Mouse (Mus musculus): Measurements from ENCODE around the gene Osbpl10. TPM values are rescaled to one million over a fixed set of nuclear protein-coding genes. Genes with fewer than 3 reads are reported as not detected.

The Osbpl10 gene
- polyA plus RNA-seq, 1 experiment, result 1.7 TPM

- Histone ChIP-seq H3ac (ENCODE audit: control insufficient read depth, insufficient read length) (no peak overlapping the region), H3K27me3 (ENCODE audit: control insufficient read depth, insufficient read depth, insufficient read length) (no peaks in the 10 kb centered on the region), H3K36me3 (ENCODE audit: control insufficient read depth, insufficient read depth) (no peaks in the 10 kb centered on the region), H3K4me3 (no peak overlapping the region), H3K4me2 (ENCODE audit: low read depth) (no peak overlapping the region), H3K79me2 (ENCODE audit: control insufficient read depth, insufficient read depth) (no peaks in the 10 kb centered on the region)
- TF ChIP-seq REST (IDR thresholded peaks at IDR 0.05; ENCODE audit: insufficient read depth, insufficient read length) (no peak), MYOG (IDR thresholded peaks at IDR 0.05; ENCODE audit: control insufficient read depth in 1 of 3, insufficient read depth in 1 of 3, insufficient read length in 2 of 3, low read depth in 2 of 3) (no peak), USF1 (IDR thresholded peaks at IDR 0.05; ENCODE audit: low read depth) (no peak), SRF (IDR thresholded peaks at IDR 0.05; ENCODE audit: control insufficient read depth, insufficient read length, low read depth) (no peak), POLR2A (IDR thresholded peaks at IDR 0.05; ENCODE audit: insufficient read length, low read depth) (no peak), CEBPB (IDR thresholded peaks at IDR 0.05; ENCODE audit: insufficient read depth, poor library complexity, severe bottlenecking) (no peak), POLR2AphosphoS2 (IDR thresholded peaks at IDR 0.05; ENCODE audit: insufficient read length, low read depth) (no peak), E2F4 (IDR thresholded peaks at IDR 0.05; ENCODE audit: insufficient read depth) (no peak), TCF12 (IDR thresholded peaks at IDR 0.05; ENCODE audit: insufficient read depth, poor library complexity, severe bottlenecking) (no peak), MAX (IDR thresholded peaks at IDR 0.05; ENCODE audit: low read depth) (no peak), TCF3 (IDR thresholded peaks at IDR 0.05; ENCODE audit: insufficient read length, low read depth) (no peak), MYOD1 (IDR thresholded peaks at IDR 0.05; ENCODE audit: control insufficient read depth in 1 of 3, insufficient read length in 2 of 3, low read depth in 2 of 3) (no peak)
Measured at GRCm38 (mm10) chr9:115233721-115234120, 255.4 kb downstream of the Osbpl10 start.

GRCm38 (mm10) chr9:115234561-115234960 is 256.2 kb downstream of the Osbpl10 start:
- Histone ChIP-seq H3K27me3 (ENCODE audit: control insufficient read depth, insufficient read depth, insufficient read length) (no peaks in the 10 kb centered on the region), H3K79me2 (ENCODE audit: control insufficient read depth, insufficient read depth) (no peaks in the 10 kb centered on the region), H3K4me2 (ENCODE audit: low read depth) (no peak overlapping the region), H3K4me3 (no peak overlapping the region), H3K36me3 (ENCODE audit: control insufficient read depth, insufficient read depth) (no peaks in the 10 kb centered on the region), H3ac (ENCODE audit: control insufficient read depth, insufficient read length) (no peak overlapping the region)
- TF ChIP-seq SRF (IDR thresholded peaks at IDR 0.05; ENCODE audit: control insufficient read depth, insufficient read length, low read depth), result no peak
- TF ChIP-seq POLR2A (IDR thresholded peaks at IDR 0.05; ENCODE audit: insufficient read length, low read depth), result no peak

- Histone ChIP-seq H3K27me3 (ENCODE audit: control insufficient read depth, insufficient read depth, insufficient read length) (no peaks in the 10 kb centered on the region), H3K4me3 (no peak overlapping the region), H3K4me2 (ENCODE audit: low read depth) (peak overlapping the region; percentile 63), H3ac (ENCODE audit: control insufficient read depth, insufficient read length) (no peak overlapping the region), H3K79me2 (ENCODE audit: control insufficient read depth, insufficient read depth) (no peaks in the 10 kb centered on the region), H3K36me3 (ENCODE audit: control insufficient read depth, insufficient read depth) (no peaks in the 10 kb centered on the region)
- TF ChIP-seq E2F4 (IDR thresholded peaks at IDR 0.05; ENCODE audit: insufficient read depth), result no peak
- peak in 1 of 3 experiments; percentile 20 for TF ChIP-seq MYOG (IDR thresholded peaks at IDR 0.05; ENCODE audit: control insufficient read depth in 1 of 3, insufficient read depth in 1 of 3, insufficient read length in 2 of 3, low read depth in 2 of 3)
- peak; percentile 52 for TF ChIP-seq POLR2AphosphoS2 (IDR thresholded peaks at IDR 0.05; ENCODE audit: insufficient read length, low read depth)
- peak; percentile 87 for TF ChIP-seq USF1 (IDR thresholded peaks at IDR 0.05; ENCODE audit: low read depth)
- TF ChIP-seq MYOD1 (IDR thresholded peaks at IDR 0.05; ENCODE audit: control insufficient read depth in 1 of 3, insufficient read length in 2 of 3, low read depth in 2 of 3), result peak in 2 of 3 experiments; percentile 57 to 73
- TF ChIP-seq MAX (IDR thresholded peaks at IDR 0.05; ENCODE audit: low read depth), result no peak
Measured at GRCm38 (mm10) chr9:115236352-115236841, 258.0 kb downstream of the Osbpl10 start.

- H3K36me3 ChIP-seq (ENCODE audit: control insufficient read depth, insufficient read depth), result peaks cover 11% of the 10 kb centered on the region
- no peaks in the 10 kb centered on the region for H3K27me3 ChIP-seq (ENCODE audit: control insufficient read depth, insufficient read depth, insufficient read length)
- H3ac ChIP-seq (ENCODE audit: control insufficient read depth, insufficient read length), result no peak overlapping the region
- TF ChIP-seq MYOD1 (IDR thresholded peaks at IDR 0.05; ENCODE audit: control insufficient read depth in 1 of 3, insufficient read length in 2 of 3, low read depth in 2 of 3) (no peak), TCF12 (IDR thresholded peaks at IDR 0.05; ENCODE audit: insufficient read depth, poor library complexity, severe bottlenecking) (no peak), POLR2A (IDR thresholded peaks at IDR 0.05; ENCODE audit: insufficient read length, low read depth) (no peak), E2F4 (IDR thresholded peaks at IDR 0.05; ENCODE audit: insufficient read depth) (no peak), REST (IDR thresholded peaks at IDR 0.05; ENCODE audit: insufficient read depth, insufficient read length) (no peak), SRF (IDR thresholded peaks at IDR 0.05; ENCODE audit: control insufficient read depth, insufficient read length, low read depth) (no peak), MYOG (IDR thresholded peaks at IDR 0.05; ENCODE audit: control insufficient read depth in 1 of 3, insufficient read depth in 1 of 3, insufficient read length in 2 of 3, low read depth in 2 of 3) (no peak), CEBPB (IDR thresholded peaks at IDR 0.05; ENCODE audit: insufficient read depth, poor library complexity, severe bottlenecking) (no peak), TCF3 (IDR thresholded peaks at IDR 0.05; ENCODE audit: insufficient read length, low read depth) (no peak), POLR2AphosphoS2 (IDR thresholded peaks at IDR 0.05; ENCODE audit: insufficient read length, low read depth) (no peak), USF1 (IDR thresholded peaks at IDR 0.05; ENCODE audit: low read depth) (no peak), MAX (IDR thresholded peaks at IDR 0.05; ENCODE audit: low read depth) (no peak)
- no peak overlapping the region for H3K4me3 ChIP-seq
- H3K4me2 ChIP-seq (ENCODE audit: low read depth), result no peak overlapping the region
- H3K79me2 ChIP-seq (ENCODE audit: control insufficient read depth, insufficient read depth), result no peaks in the 10 kb centered on the region
Measured at GRCm38 (mm10) chr9:115237943-115238342, 259.6 kb downstream of the Osbpl10 start.

GRCm38 (mm10) chr9:115239861-115240260 is 261.5 kb downstream of the Osbpl10 start:
- H3K36me3 ChIP-seq (ENCODE audit: control insufficient read depth, insufficient read depth), result peaks cover 18% of the 10 kb centered on the region
- no peak for TF ChIP-seq TCF3 (IDR thresholded peaks at IDR 0.05; ENCODE audit: insufficient read length, low read depth)

More at GRCm38 (mm10) chr9:115239861-115240260, 261.5 kb downstream of the Osbpl10 start:
- no peak overlapping the region for H3ac ChIP-seq (ENCODE audit: control insufficient read depth, insufficient read length)
- H3K4me2 ChIP-seq (ENCODE audit: low read depth), result no peak overlapping the region
- H3K79me2 ChIP-seq (ENCODE audit: control insufficient read depth, insufficient read depth), result no peaks in the 10 kb centered on the region
- no peak overlapping the region for H3K4me3 ChIP-seq
- no peaks in the 10 kb centered on the region for H3K27me3 ChIP-seq (ENCODE audit: control insufficient read depth, insufficient read depth, insufficient read length)

Data from myocyte (in vitro differentiated cells).